Mouse (Mus musculus): ENCODE data around the gene Tor4a. TPM values are rescaled to one million over a fixed set of nuclear protein-coding genes. Genes with fewer than 3 reads are reported as not detected.

Tor4a gene
- polyA plus RNA-seq, 1 experiment from 2014 or later = 2.0 TPM

GRCm38 (mm10) chr2:25149643-25150042 is 47.0 kb downstream of the Tor4a start:
- DNase-seq (ENCODE audit: low spot score) = no peak
- no peak overlapping the region for H3K27ac ChIP-seq
- WGBS = 87% methylated on average over 2 of the region's 2 CpGs

GRCm38 (mm10) chr2:25147892-25148291 is 48.8 kb downstream of the Tor4a start:
- no peaks in the 10 kb centered on the region for H3K36me3 ChIP-seq (replicated peaks; ENCODE audit: control insufficient read depth, insufficient read depth)

More at GRCm38 (mm10) chr2:25149643-25150042, 47.0 kb downstream of the Tor4a start:
- Histone ChIP-seq H3K9ac (no peak overlapping the region), H3K36me3 (replicated peaks; ENCODE audit: control insufficient read depth, insufficient read depth) (no peaks in the 10 kb centered on the region), H3K4me1 (replicated peaks; ENCODE audit: control insufficient read depth, insufficient read depth, low read length) (no peaks in the 10 kb centered on the region), H3K4me2 (replicated peaks) (no peak overlapping the region), H3K9me3 (ENCODE audit: control insufficient read depth, low read length) (no peaks in the 10 kb centered on the region), H3K4me3 (replicated peaks; ENCODE audit: low read length) (no peak overlapping the region), H3K27me3 (ENCODE audit: control insufficient read depth, insufficient read depth, low read length) (no peaks in the 10 kb centered on the region)
- no peak for ATAC-seq (ENCODE audit: low FRiP score)

GRCm38 (mm10) chr2:25147398-25147797 is 49.3 kb downstream of the Tor4a start:
- ATAC-seq (ENCODE audit: low FRiP score) (no peak), DNase-seq (ENCODE audit: low spot score) (no peak)

More at GRCm38 (mm10) chr2:25147892-25148291, 48.8 kb downstream of the Tor4a start:
- Histone ChIP-seq H3K4me1 (replicated peaks; ENCODE audit: control insufficient read depth, insufficient read depth, low read length) (no peaks in the 10 kb centered on the region), H3K9ac (no peak overlapping the region), H3K27ac (no peak overlapping the region), H3K9me3 (ENCODE audit: control insufficient read depth, low read length) (no peaks in the 10 kb centered on the region), H3K4me3 (replicated peaks; ENCODE audit: low read length) (no peak overlapping the region), H3K4me2 (replicated peaks) (no peak overlapping the region), H3K27me3 (ENCODE audit: control insufficient read depth, insufficient read depth, low read length) (no peaks in the 10 kb centered on the region)
- ATAC-seq (ENCODE audit: low FRiP score) = no peak
- 88% methylated on average over 5 of the region's 5 CpGs for WGBS
- DNase-seq (ENCODE audit: low spot score) = no peak

GRCm38 (mm10) chr2:25145346-25145745 is 51.3 kb downstream of the Tor4a start:
- Histone ChIP-seq H3K9ac (no peak overlapping the region), H3K9me3 (ENCODE audit: control insufficient read depth, low read length) (no peaks in the 10 kb centered on the region), H3K27me3 (ENCODE audit: control insufficient read depth, insufficient read depth, low read length) (no peaks in the 10 kb centered on the region), H3K27ac (no peak overlapping the region), H3K4me1 (replicated peaks; ENCODE audit: control insufficient read depth, insufficient read depth, low read length) (no peaks in the 10 kb centered on the region), H3K4me3 (replicated peaks; ENCODE audit: low read length) (no peak overlapping the region), H3K36me3 (replicated peaks; ENCODE audit: control insufficient read depth, insufficient read depth) (no peaks in the 10 kb centered on the region), H3K4me2 (replicated peaks) (no peak overlapping the region)
- DNase-seq (ENCODE audit: low spot score) (no peak), ATAC-seq (ENCODE audit: low FRiP score) (no peak)
- 89% methylated on average over 6 of the region's 6 CpGs for WGBS

More at GRCm38 (mm10) chr2:25147398-25147797, 49.3 kb downstream of the Tor4a start:
- H3K27me3 ChIP-seq (ENCODE audit: control insufficient read depth, insufficient read depth, low read length) = no peaks in the 10 kb centered on the region
- no peak overlapping the region for H3K27ac ChIP-seq
- H3K36me3 ChIP-seq (replicated peaks; ENCODE audit: control insufficient read depth, insufficient read depth) = no peaks in the 10 kb centered on the region
- H3K4me1 ChIP-seq (replicated peaks; ENCODE audit: control insufficient read depth, insufficient read depth, low read length) = no peaks in the 10 kb centered on the region
- no peak overlapping the region for H3K9ac ChIP-seq
- H3K4me3 ChIP-seq (replicated peaks; ENCODE audit: low read length) = no peak overlapping the region
- no peak overlapping the region for H3K4me2 ChIP-seq (replicated peaks)
- 87% methylated on average over 5 of the region's 5 CpGs for WGBS
- no peaks in the 10 kb centered on the region for H3K9me3 ChIP-seq (ENCODE audit: control insufficient read depth, low read length)

Other genes starting within 250 kb of the Tor4a start
- gene Zmynd19, start 247.1 kb downstream of the Tor4a start, polyA plus RNA-seq (2014; fragmentation: Nextera tagmentation; extraction: Ambion mirVana) = 23.4 and 23.9 TPM in 2 replicates
- 32.6 and 32.8 TPM in 2 replicates for gene Dph7, start 234.5 kb downstream of the Tor4a start, polyA plus RNA-seq (2014; fragmentation: Nextera tagmentation; extraction: Ambion mirVana)
- 173 and 187 TPM in 2 replicates for gene Mrpl41, start 221.8 kb downstream of the Tor4a start, polyA plus RNA-seq (2014; fragmentation: Nextera tagmentation; extraction: Ambion mirVana)
- gene Pnpla7, start 220.9 kb downstream of the Tor4a start, polyA plus RNA-seq (2014; fragmentation: Nextera tagmentation; extraction: Ambion mirVana) = 2.4 and 3.7 TPM in 2 replicates
- 117 and 126 TPM in 2 replicates for gene Nsmf, start 142.5 kb downstream of the Tor4a start, polyA plus RNA-seq (2014; fragmentation: Nextera tagmentation; extraction: Ambion mirVana)
- 0.21 TPM in 1 of 2 replicates, not detected in the other for gene Entpd8, start 116.6 kb downstream of the Tor4a start, polyA plus RNA-seq (2014; fragmentation: Nextera tagmentation; extraction: Ambion mirVana)
- gene Noxa1, start 101.7 kb downstream of the Tor4a start, polyA plus RNA-seq (2014; fragmentation: Nextera tagmentation; extraction: Ambion mirVana) = not detected in 2 replicates
- 15.6 and 19.9 TPM in 2 replicates for gene Nrarp, start 16.1 kb downstream of the Tor4a start, polyA plus RNA-seq (2014; fragmentation: Nextera tagmentation; extraction: Ambion mirVana)
- 88.0 and 91.6 TPM in 2 replicates for gene Nelfb, start 14.6 kb upstream of the Tor4a start, polyA plus RNA-seq (2014; fragmentation: Nextera tagmentation; extraction: Ambion mirVana)
- gene Stpg3, start 17.8 kb upstream of the Tor4a start, polyA plus RNA-seq (2014; fragmentation: Nextera tagmentation; extraction: Ambion mirVana) = not detected in 2 replicates
- gene Fam166a, start 21.9 kb upstream of the Tor4a start, polyA plus RNA-seq (2014; fragmentation: Nextera tagmentation; extraction: Ambion mirVana) = not detected in 2 replicates
- 382 and 411 TPM in 2 replicates for gene Tubb4b, start 27.8 kb upstream of the Tor4a start, polyA plus RNA-seq (2014; fragmentation: Nextera tagmentation; extraction: Ambion mirVana)
- not detected in 2 replicates for gene Slc34a3, start 37.5 kb upstream of the Tor4a start, polyA plus RNA-seq (2014; fragmentation: Nextera tagmentation; extraction: Ambion mirVana)
- gene Rnf224, start 39.9 kb upstream of the Tor4a start, polyA plus RNA-seq (2014; fragmentation: Nextera tagmentation; extraction: Ambion mirVana) = not detected in 2 replicates
- 166 and 177 TPM in 2 replicates for gene Rnf208, start 45.4 kb upstream of the Tor4a start, polyA plus RNA-seq (2014; fragmentation: Nextera tagmentation; extraction: Ambion mirVana)
- gene Cysrt1, start 45.6 kb upstream of the Tor4a start, polyA plus RNA-seq (2014; fragmentation: Nextera tagmentation; extraction: Ambion mirVana) = 0.59 TPM in 1 of 2 replicates, not detected in the other
- gene AL732309.1, start 50.0 kb upstream of the Tor4a start, polyA plus RNA-seq (2014; fragmentation: Nextera tagmentation; extraction: Ambion mirVana) = 2.9 and 5.3 TPM in 2 replicates
- gene Tmem203, start 58.6 kb upstream of the Tor4a start, polyA plus RNA-seq (2014; fragmentation: Nextera tagmentation; extraction: Ambion mirVana) = 9.8 and 12.5 TPM in 2 replicates
- 13.4 and 14.7 TPM in 2 replicates for gene Tprn, start 65.7 kb upstream of the Tor4a start, polyA plus RNA-seq (2014; fragmentation: Nextera tagmentation; extraction: Ambion mirVana)
- gene Ssna1, start 75.6 kb upstream of the Tor4a start, polyA plus RNA-seq (2014; fragmentation: Nextera tagmentation; extraction: Ambion mirVana) = 175 and 190 TPM in 2 replicates
- gene Anapc2, start 75.6 kb upstream of the Tor4a start, polyA plus RNA-seq (2014; fragmentation: Nextera tagmentation; extraction: Ambion mirVana) = 113 and 114 TPM in 2 replicates
- gene Tmem210, start 91.3 kb upstream of the Tor4a start, polyA plus RNA-seq (2014; fragmentation: Nextera tagmentation; extraction: Ambion mirVana) = not detected in 2 replicates
- gene Lrrc26, start 93.0 kb upstream of the Tor4a start, polyA plus RNA-seq (2014; fragmentation: Nextera tagmentation; extraction: Ambion mirVana) = not detected in 2 replicates
- 57.2 and 68.4 TPM in 2 replicates for gene Grin1, start 122.3 kb upstream of the Tor4a start, polyA plus RNA-seq (2014; fragmentation: Nextera tagmentation; extraction: Ambion mirVana)
- gene Man1b1, start 135.5 kb upstream of the Tor4a start, polyA plus RNA-seq (2014; fragmentation: Nextera tagmentation; extraction: Ambion mirVana) = 51.6 and 66.0 TPM in 2 replicates
- gene Dpp7, start 159.5 kb upstream of the Tor4a start, polyA plus RNA-seq (2014; fragmentation: Nextera tagmentation; extraction: Ambion mirVana) = 21.5 and 24.7 TPM in 2 replicates
- gene Uap1l1, start 168.8 kb upstream of the Tor4a start, polyA plus RNA-seq (2014; fragmentation: Nextera tagmentation; extraction: Ambion mirVana) = 6.3 and 6.8 TPM in 2 replicates
- gene Sapcd2, start 175.4 kb upstream of the Tor4a start, polyA plus RNA-seq (2014; fragmentation: Nextera tagmentation; extraction: Ambion mirVana) = 10.0 and 10.8 TPM in 2 replicates
- gene Entpd2, start 199.0 kb upstream of the Tor4a start, polyA plus RNA-seq (2014; fragmentation: Nextera tagmentation; extraction: Ambion mirVana) = 2.6 and 3.3 TPM in 2 replicates
- gene Npdc1, start 202.5 kb upstream of the Tor4a start, polyA plus RNA-seq (2014; fragmentation: Nextera tagmentation; extraction: Ambion mirVana) = 365 and 378 TPM in 2 replicates
- 0.37 TPM in 1 of 2 replicates, not detected in the other for gene Fut7, start 226.4 kb upstream of the Tor4a start, polyA plus RNA-seq (2014; fragmentation: Nextera tagmentation; extraction: Ambion mirVana)
- 15.6 and 17.3 TPM in 2 replicates for gene Abca2, start 231.8 kb upstream of the Tor4a start, polyA plus RNA-seq (2014; fragmentation: Nextera tagmentation; extraction: Ambion mirVana)